Mouse (Mus musculus): ENCODE measurements around the gene Ccdc157.

Ccdc157 gene

DNA sequence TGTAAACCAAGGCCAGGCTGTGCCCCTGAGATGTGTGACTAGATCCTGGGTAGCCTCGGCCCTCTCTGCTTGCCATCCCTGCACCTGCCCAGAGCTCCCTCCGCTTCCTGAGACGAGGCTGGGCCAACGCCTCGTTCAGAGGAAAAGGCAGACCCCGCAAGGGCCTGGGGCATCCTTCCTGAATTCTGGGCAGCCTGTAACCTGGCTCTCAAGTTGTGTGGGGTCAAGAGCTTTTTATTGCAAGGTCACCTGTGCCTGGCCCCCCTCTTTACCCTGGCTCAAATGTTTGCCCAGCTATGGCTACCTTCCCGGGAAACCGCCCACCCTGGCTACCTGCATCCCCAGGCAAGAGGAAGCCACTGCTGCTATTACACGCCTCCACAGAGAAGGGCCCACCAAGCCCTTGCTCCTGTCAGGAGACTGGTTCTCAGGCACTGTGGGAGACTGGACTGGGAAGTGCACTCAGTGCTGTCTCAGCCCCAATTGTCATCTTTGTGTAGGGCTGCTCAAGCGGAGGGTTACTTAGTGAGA, 62.9 kb downstream of the Ccdc157 start:
- peak; percentile 42 for DNase-seq

DNA sequence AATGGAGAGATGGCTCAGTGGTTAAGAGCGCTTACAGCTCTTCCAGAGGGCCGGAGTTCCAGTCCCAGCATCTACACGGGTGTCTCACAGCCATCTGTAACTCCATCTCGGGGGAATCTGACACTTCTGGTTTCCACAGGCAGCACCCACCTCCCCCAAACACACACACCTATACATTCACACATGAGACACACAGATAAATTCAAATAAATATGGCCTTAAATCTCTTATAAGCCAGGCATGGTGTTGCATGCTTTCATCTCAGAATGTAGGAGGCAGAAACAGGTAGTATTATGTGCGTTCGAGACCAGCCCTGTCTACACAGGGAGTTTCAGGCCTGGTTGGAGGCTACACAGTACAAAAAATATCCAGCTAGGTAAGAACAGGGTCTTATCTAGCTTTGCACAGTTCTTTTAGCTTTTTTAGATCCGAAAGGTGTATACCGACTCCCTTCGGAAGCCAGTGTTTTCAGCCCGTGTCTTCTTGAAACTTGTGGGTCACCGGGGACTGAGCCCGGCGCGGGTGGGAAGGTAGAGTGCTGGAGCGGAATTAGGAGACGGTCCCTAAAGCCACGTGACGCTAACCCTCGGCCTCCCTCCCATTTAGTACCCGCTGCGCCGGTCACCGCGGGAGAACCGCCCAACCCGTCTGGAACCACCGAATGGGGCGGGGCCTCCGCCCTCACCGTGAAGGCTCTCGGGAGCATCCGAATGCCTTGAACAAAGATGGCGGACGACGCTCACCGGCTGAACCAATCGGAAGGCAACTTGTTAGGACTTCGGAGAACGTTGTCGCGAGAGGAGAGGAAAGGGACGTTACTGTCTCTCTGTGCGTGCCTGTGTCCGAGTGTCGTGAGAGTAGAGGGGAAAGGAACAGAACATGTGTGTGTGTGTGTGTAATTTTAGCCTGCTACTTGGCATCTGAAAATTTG, 63.8 kb downstream of the Ccdc157 start:
- DNase-seq = peak; percentile 100

- peak; percentile 85 for DNase-seq
These were observed 64.7 kb downstream of the Ccdc157 start, which contains the start of gene Mtfp1 for GRCm38 (mm10) chr11:4095171-4096053. Mtfp1 (minus strand) TSS chr11:4095445.

DNA sequence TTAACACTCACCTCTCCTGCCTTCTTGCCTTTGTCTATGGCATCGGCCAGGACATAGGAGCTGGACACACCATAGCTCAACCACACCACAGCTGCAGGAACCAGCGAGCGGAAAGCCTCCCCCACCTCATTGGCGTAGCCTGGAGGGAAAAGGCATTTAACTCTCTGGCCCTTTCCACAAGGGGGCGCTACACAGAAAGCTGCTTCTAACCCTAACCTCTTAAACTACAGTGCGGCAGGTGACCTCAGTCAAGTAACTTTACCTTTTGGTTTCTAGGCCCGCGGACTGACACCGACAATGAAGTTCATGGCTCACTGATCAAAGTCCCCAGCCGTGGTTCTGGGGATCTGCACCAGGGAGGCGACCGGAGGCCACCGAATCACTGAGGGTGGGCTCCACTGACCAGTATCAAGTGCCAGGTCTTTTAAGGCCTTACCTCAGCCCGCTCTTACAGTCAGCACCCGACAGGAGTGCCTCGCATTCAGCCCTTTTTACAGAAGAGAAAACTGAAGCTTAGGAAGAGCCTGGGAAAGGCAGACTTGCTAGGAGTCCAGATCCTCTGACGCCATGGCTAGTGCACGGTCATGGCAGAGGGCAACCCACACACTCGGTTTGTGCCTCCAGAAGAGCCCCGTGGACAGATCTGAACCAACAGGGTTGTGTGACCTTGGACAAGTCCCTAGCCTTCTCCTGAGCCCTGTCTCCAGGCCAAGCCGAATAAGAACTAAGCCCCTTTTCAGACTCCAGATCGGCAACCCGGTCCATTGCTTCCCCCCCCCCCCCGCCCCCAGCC, 65.5 kb downstream of the Ccdc157 start:
- peak; percentile 86 for DNase-seq

- peak; percentile 86 for DNase-seq
These were observed 66.4 kb downstream of the Ccdc157 start for GRCm38 (mm10) chr11:4093459-4094377.

Data from retina, postnatal 1 day (tissue).